Mouse (Mus musculus) cerebellum, adult 2 months (tissue): ENCODE measurements around the gene Crb3.

Source experiments
- CTCF ChIP-seq: fragments of 200-500 bp; IDR thresholded peaks from 2 replicates; pipeline ENCODE4 v1.5.1; 2011; ENCODE audit warnings: low read depth, mild to moderate bottlenecking, control low read depth, low read length, moderate library complexity, borderline replicate concordance; ENCODE audit not compliant: insufficient read depth
- POLR2A ChIP-seq: fragments of 200-500 bp; IDR thresholded peaks from 2 replicates; pipeline ENCODE4 v1.6.1; 2011; ENCODE audit warnings: low read length, control low read depth, borderline replicate concordance; ENCODE audit not compliant: insufficient read depth

DNA sequence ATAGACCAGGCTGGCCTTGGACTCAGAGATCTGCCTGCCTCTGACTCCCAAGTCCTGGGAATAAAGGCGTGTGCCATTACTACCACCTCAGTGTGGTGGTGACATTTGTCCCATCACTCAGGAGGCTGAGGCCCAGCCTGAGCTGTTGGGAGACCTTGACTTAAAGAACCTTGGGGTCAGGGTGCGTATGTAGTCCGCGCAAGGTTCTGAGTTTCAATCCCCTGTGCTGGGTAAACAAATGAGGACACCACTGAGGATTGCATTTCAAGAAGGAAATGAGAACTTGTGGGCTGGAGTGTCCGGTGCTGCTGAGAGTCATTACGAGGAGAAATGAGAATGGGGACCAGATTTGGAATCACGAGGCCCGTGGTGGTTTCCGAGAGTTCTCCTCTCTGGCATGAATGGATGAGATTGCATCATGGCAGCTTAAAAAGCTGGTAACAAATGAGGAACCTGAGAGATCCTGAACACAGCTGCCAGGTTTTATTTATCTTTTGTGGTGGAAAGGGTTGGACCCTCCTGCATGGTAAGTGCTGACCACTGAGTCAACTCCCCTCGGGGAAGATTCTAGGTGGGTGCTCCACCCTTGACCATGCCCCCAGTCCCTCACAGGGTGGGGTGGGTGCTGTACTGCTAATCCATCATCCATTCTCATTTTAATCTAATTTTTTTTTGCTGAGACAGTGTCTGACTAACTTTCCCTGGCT, 54.0 kb downstream of the Crb3 start:
- TF ChIP-seq CTCF, result no peak
- TF ChIP-seq POLR2A, result no peak
